Mouse (Mus musculus) colon, adult 2 months (tissue): Measurements from ENCODE around the gene Kctd11. TPM values are rescaled to one million over a fixed set of nuclear protein-coding genes. Genes with fewer than 3 reads are reported as not detected.

Source experiments
- polyA plus RNA-seq: library from polyadenylated mRNA; depleted of rRNA; stranded (reverse); fragments of >200 nt; gene quantifications from 2 replicates; pipeline ENCODE4 v1.2.3, GENCODE M21; 2012; rRNA removed

Gene Kctd11
- polyA plus RNA-seq = 4.0 and 4.9 TPM in 2 replicates

GRCm38 (mm10) chr11:69880853-69881603, at the start of gene Kctd11:
TSS of gene Kctd11 (minus strand) at chr11:69881406.

GRCm38 (mm10) chr11:69921114-69922011, 40.2 kb upstream of the Kctd11 start, which contains the start of gene Eif5a:
TSS of gene Eif5a (minus strand) at chr11:69921958.

GRCm38 (mm10) chr11:69913554-69914371, 32.6 kb upstream of the Kctd11 start, which contains the start of gene Gps2:
TSS of gene Gps2 (plus strand) at chr11:69913888.

GRCm38 (mm10) chr11:69900471-69901405, 19.5 kb upstream of the Kctd11 start, which contains the start of the genes 2810408A11Rik and Neurl4:
TSS of gene 2810408A11Rik (minus strand) at chr11:69900987.
TSS of gene Neurl4 (plus strand) at chr11:69901072.

GRCm38 (mm10) chr11:69895291-69895690, 14.1 kb upstream of the Kctd11 start, which contains the start of gene Acap1:
TSS of gene Acap1 (minus strand) at chr11:69895539.

GRCm38 (mm10) chr11:69877878-69878277, 3.3 kb downstream of the Kctd11 start, which contains the start of gene Tmem95:
TSS of gene Tmem95 (minus strand) at chr11:69878018.

GRCm38 (mm10) chr11:69858113-69858998, 22.9 kb downstream of the Kctd11 start, which contains the start of gene Tnk1:
TSS of gene Tnk1 (minus strand) at chr11:69858730.

GRCm38 (mm10) chr11:69846198-69846680, 35.0 kb downstream of the Kctd11 start, which contains the start of gene Plscr3:
TSS of gene Plscr3 (plus strand) at chr11:69846376.

GRCm38 (mm10) chr11:69837952-69838713, 43.1 kb downstream of the Kctd11 start, which contains the start of gene Tmem256:
TSS of gene Tmem256 (plus strand) at chr11:69838514.

GRCm38 (mm10) chr11:69837604-69837951, 43.6 kb downstream of the Kctd11 start, which contains the start of gene Nlgn2:
TSS of gene Nlgn2 (minus strand) at chr11:69837784.

Other genes starting within 250 kb of the Kctd11 start
- gene Fxr2, start 248.4 kb downstream of the Kctd11 start, polyA plus RNA-seq = 40.4 and 45.3 TPM in 2 replicates
- not detected in 2 replicates for gene Sox15, start 226.1 kb downstream of the Kctd11 start, polyA plus RNA-seq
- 97.9 and 102 TPM in 2 replicates for gene Mpdu1, start 218.8 kb downstream of the Kctd11 start, polyA plus RNA-seq
- 16.9 and 23.1 TPM in 2 replicates for gene Cd68, start 215.3 kb downstream of the Kctd11 start, polyA plus RNA-seq
- 190 and 192 TPM in 2 replicates for gene Eif4a1, start 209.0 kb downstream of the Kctd11 start, polyA plus RNA-seq
- 37.8 and 38.7 TPM in 2 replicates for gene Senp3, start 199.3 kb downstream of the Kctd11 start, polyA plus RNA-seq
- gene Tnfsf13, start 195.6 kb downstream of the Kctd11 start, polyA plus RNA-seq = 15.1 and 20.9 TPM in 2 replicates
- gene Tnfsf12, start 185.6 kb downstream of the Kctd11 start, polyA plus RNA-seq = 26.3 and 32.5 TPM in 2 replicates
- 5.2 and 5.7 TPM in 2 replicates for gene Tnfsfm13, start 185.3 kb downstream of the Kctd11 start, polyA plus RNA-seq
- gene Polr2a, start 122.8 kb downstream of the Kctd11 start, polyA plus RNA-seq = 19.8 and 20.0 TPM in 2 replicates
- gene Slc35g3, start 119.4 kb downstream of the Kctd11 start, polyA plus RNA-seq = 0.33 TPM in 1 of 2 replicates, not detected in the other
- 37.2 and 40.3 TPM in 2 replicates for gene Zbtb4, start 115.5 kb downstream of the Kctd11 start, polyA plus RNA-seq
- gene Chrnb1, start 85.5 kb downstream of the Kctd11 start, polyA plus RNA-seq = 5.7 and 8.7 TPM in 2 replicates
- gene Fgf11, start 79.5 kb downstream of the Kctd11 start, polyA plus RNA-seq = 6.4 and 6.9 TPM in 2 replicates
- gene Tmem102, start 75.8 kb downstream of the Kctd11 start, polyA plus RNA-seq = 45.7 and 55.0 TPM in 2 replicates
- gene Gm39566, start 66.1 kb downstream of the Kctd11 start, polyA plus RNA-seq = not detected in 2 replicates
- not detected in 2 replicates for gene Spem2, start 62.9 kb downstream of the Kctd11 start, polyA plus RNA-seq
- gene Spem1, start 59.2 kb downstream of the Kctd11 start, polyA plus RNA-seq = 0.22 TPM in 1 of 2 replicates, not detected in the other
- gene Nlgn2, start 43.6 kb downstream of the Kctd11 start, polyA plus RNA-seq = 19.8 and 19.9 TPM in 2 replicates
- gene Tmem256, start 42.9 kb downstream of the Kctd11 start, polyA plus RNA-seq = 153 and 198 TPM in 2 replicates
- 55.2 and 58.3 TPM in 2 replicates for gene Plscr3, start 35.0 kb downstream of the Kctd11 start, polyA plus RNA-seq
- 55.1 and 60.4 TPM in 2 replicates for gene Tnk1, start 22.7 kb downstream of the Kctd11 start, polyA plus RNA-seq
- not detected in 2 replicates for gene Tmem95, start 3.4 kb downstream of the Kctd11 start, polyA plus RNA-seq
- 6.5 and 6.7 TPM in 2 replicates for gene Acap1, start 14.1 kb upstream of the Kctd11 start, polyA plus RNA-seq
- gene 2810408A11Rik, start 19.6 kb upstream of the Kctd11 start, polyA plus RNA-seq = 1.0 and 1.6 TPM in 2 replicates
- gene Neurl4, start 19.7 kb upstream of the Kctd11 start, polyA plus RNA-seq = 43.3 and 44.8 TPM in 2 replicates
- 75.4 and 99.4 TPM in 2 replicates for gene Gps2, start 32.5 kb upstream of the Kctd11 start, polyA plus RNA-seq
- 270 and 293 TPM in 2 replicates for gene Eif5a, start 40.6 kb upstream of the Kctd11 start, polyA plus RNA-seq
- gene Ybx2, start 54.4 kb upstream of the Kctd11 start, polyA plus RNA-seq = 121 and 125 TPM in 2 replicates
- gene Slc2a4, start 66.8 kb upstream of the Kctd11 start, polyA plus RNA-seq = 33.6 and 50.8 TPM in 2 replicates
- gene Cldn7, start 83.4 kb upstream of the Kctd11 start, polyA plus RNA-seq = 779 and 796 TPM in 2 replicates
- 100 and 117 TPM in 2 replicates for gene Ctdnep1, start 99.8 kb upstream of the Kctd11 start, polyA plus RNA-seq
- gene Elp5, start 101.1 kb upstream of the Kctd11 start, polyA plus RNA-seq = 38.7 and 48.9 TPM in 2 replicates
- 207 and 284 TPM in 2 replicates for gene Gabarap, start 109.7 kb upstream of the Kctd11 start, polyA plus RNA-seq
- gene Phf23, start 114.4 kb upstream of the Kctd11 start, polyA plus RNA-seq = 12.3 and 13.5 TPM in 2 replicates
- gene Dvl2, start 119.2 kb upstream of the Kctd11 start, polyA plus RNA-seq = 12.1 TPM in 2 replicates
- gene Acadvl, start 134.0 kb upstream of the Kctd11 start, polyA plus RNA-seq = 106 and 112 TPM in 2 replicates
- 12.2 and 16.0 TPM in 2 replicates for gene Dlg4, start 135.5 kb upstream of the Kctd11 start, polyA plus RNA-seq
- 0.22 and 0.60 TPM in 2 replicates for gene Asgr1, start 172.7 kb upstream of the Kctd11 start, polyA plus RNA-seq
- 0.52 TPM in 2 replicates for gene Asgr2, start 211.2 kb upstream of the Kctd11 start, polyA plus RNA-seq
- 2.6 and 4.0 TPM in 2 replicates for gene Mgl2, start 248.9 kb upstream of the Kctd11 start, polyA plus RNA-seq